Comparison of ENCODE assay signal across 9 mouse cellular contexts in genomic region chrX:6399626-6400397, GRCm38 (mm10). TPM values are rescaled to one million over a fixed set of nuclear protein-coding genes. Genes with fewer than 3 reads are reported as not detected.
DNase-seq lines count a peak whose midpoint lies in the region; ATAC-seq and TF ChIP-seq lines count a peak whose summit lies in the region.
"Had no signal": no experiment of that assay in that cellular context is flagged by ENCODE, and none has a peak within 500 bp of the region (broad histone marks: within the 10 kb centered on the region; RNA-seq: fewer than 3 reads in every experiment).

Gene Shroom4, plus strand, starts transcription at chrX:6399854.

- H3K27ac ChIP-seq in embryonic fibroblast, embryonic 13.5 days (ENCODE audit: insufficient read depth, low read length), result peak within 1 kb of the TSS; percentile 68
- peak within 1 kb of the TSS; percentile 81 for H3K27ac ChIP-seq in heart, embryonic 12.5 days (ENCODE audit: poor library complexity, severe bottlenecking)
- peak within 1 kb of the TSS; percentile 88 for H3K27ac ChIP-seq in kidney, embryonic 15.5 days
- H3K27ac ChIP-seq in midbrain, postnatal 0 days (ENCODE audit: low read depth, low read length), result peak within 1 kb of the TSS; percentile 26; the same call in 1 of the 2 replicates

- peak within 1 kb of the TSS; percentile 57 for H3K4me3 ChIP-seq in embryonic fibroblast, embryonic 13.5 days (ENCODE audit: insufficient read depth, low read length)
- peak within 1 kb of the TSS; percentile 80 for H3K4me3 ChIP-seq in heart, embryonic 12.5 days
- H3K4me3 ChIP-seq in kidney, embryonic 15.5 days (replicated peaks), result peak within 1 kb of the TSS; percentile 63
- peak within 1 kb of the TSS; percentile 61 for H3K4me3 ChIP-seq in midbrain, postnatal 0 days (ENCODE audit: low read depth, low read length)

- peaks cover 2% of the 10 kb centered on the region; the same call in 1 of the 2 replicates for H3K4me1 ChIP-seq in embryonic fibroblast, embryonic 13.5 days (ENCODE audit: control insufficient read depth, insufficient read depth, low read length)
- H3K4me1 ChIP-seq in heart, embryonic 12.5 days (replicated peaks), result 0 out of 2 replicates have a peak, but pooled peaks cover 9% of the 10 kb centered on the region
- H3K4me1 ChIP-seq in kidney, embryonic 15.5 days, result 0 out of 2 replicates have a peak, but pooled peaks cover 6% of the 10 kb centered on the region
- H3K4me1 ChIP-seq in midbrain, postnatal 0 days (ENCODE audit: insufficient read depth, low read length), result no peaks in the 10 kb centered on the region

- ATAC-seq in heart, embryonic 12.5 days (ENCODE audit: insufficient number of reproducible peaks, low FRiP score), result peak; percentile 90
- peak; percentile 97 for ATAC-seq in kidney, embryonic 15.5 days (replicated peaks; ENCODE audit: low FRiP score)
- peak; percentile 90 for ATAC-seq in midbrain, postnatal 0 days (ENCODE audit: low FRiP score)

- DNase-seq in 3134 (ENCODE audit: extremely low read depth, insufficient read length, low spot score) (peak; percentile 92), liver (peak; percentile 66)
- DNase-seq in brain, adult 2 months (ENCODE audit: low read depth, low spot score), result peak; percentile 81
- DNase-seq in midbrain, postnatal 0 days (ENCODE audit: low spot score), result peak; percentile 72
- peak; percentile 81 for DNase-seq in testis, postnatal 14 days (ENCODE audit: low spot score)

- H3K36me3 ChIP-seq in heart, embryonic 12.5 days, result no peaks in the 10 kb centered on the region
- H3K36me3 ChIP-seq in kidney, embryonic 15.5 days, result no peaks in the 10 kb centered on the region
- no peaks in the 10 kb centered on the region for H3K36me3 ChIP-seq in midbrain, postnatal 0 days (ENCODE audit: insufficient read depth, low read length)

- H3K9me3 ChIP-seq in heart, embryonic 12.5 days (replicated peaks), result no peaks in the 10 kb centered on the region
- H3K9me3 ChIP-seq in kidney, embryonic 15.5 days (replicated peaks), result no peaks in the 10 kb centered on the region
- H3K9me3 ChIP-seq in midbrain, postnatal 0 days (ENCODE audit: low read length), result no peaks in the 10 kb centered on the region

- H3K4me2 ChIP-seq in heart, embryonic 12.5 days, result peak within 1 kb of the TSS; percentile 72
- H3K4me2 ChIP-seq in kidney, embryonic 15.5 days, result peak within 1 kb of the TSS; percentile 58
- H3K4me2 ChIP-seq in midbrain, postnatal 0 days (ENCODE audit: low read depth, low read length, poor library complexity, severe bottlenecking), result peak within 1 kb of the TSS; percentile 70

- H3K27me3 ChIP-seq in heart, embryonic 12.5 days (replicated peaks), result peaks cover 3% of the 10 kb centered on the region; the same call in 1 of the 2 replicates
- H3K27me3 ChIP-seq in kidney, embryonic 15.5 days, result no peaks in the 10 kb centered on the region
- no peaks in the 10 kb centered on the region for H3K27me3 ChIP-seq in midbrain, postnatal 0 days (ENCODE audit: insufficient read depth, low read length)

- H3K9ac ChIP-seq in heart, embryonic 12.5 days, result peak within 1 kb of the TSS; percentile 86
- H3K9ac ChIP-seq in kidney, embryonic 15.5 days, result peak within 1 kb of the TSS; percentile 59
- H3K9ac ChIP-seq in midbrain, postnatal 0 days (replicated peaks; ENCODE audit: low read length, poor library complexity, severe bottlenecking), result peak within 1 kb of the TSS; percentile 50

- WGBS in heart, embryonic 12.5 days, result 9% methylated on average over 53 of the region's 55 CpGs
- 12% methylated on average over 55 of the region's 55 CpGs for WGBS in kidney, embryonic 15.5 days
- WGBS in midbrain, postnatal 0 days, result 16% methylated on average over 47 of the region's 55 CpGs

- peak; percentile 78 for TF ChIP-seq POLR2A in embryonic fibroblast, embryonic 13.5 days (IDR thresholded peaks at IDR 0.05; ENCODE audit: low read depth, low read length)

- no peak for TF ChIP-seq CTCF in embryonic fibroblast, embryonic 13.5 days (IDR thresholded peaks at IDR 0.05; ENCODE audit: borderline replicate concordance, insufficient read depth, low read length)
- no peak for TF ChIP-seq CTCF in midbrain, postnatal 0 days (IDR thresholded peaks at IDR 0.05)

RNA-seq across cellular contexts. Expression of gene Shroom4, which starts in this region (rescaled TPM):
- 21.9 and 26.5 TPM in 2 replicates for polyA plus RNA-seq in embryonic fibroblast, embryonic 13.5 days (2011; ENCODE audit: insufficient read length, low read depth, missing spikeins)
- 6.0 and 6.7 TPM in 2 replicates for polyA plus RNA-seq in heart, embryonic 12.5 days (2016; fragmentation: Nextera tagmentation; extraction: Ambion mirVana)
- polyA plus RNA-seq in kidney, embryonic 15.5 days (2015; fragmentation: Nextera tagmentation; extraction: Ambion mirVana), result 6.8 and 7.2 TPM in 2 replicates
- total RNA-seq in midbrain, postnatal 0 days (2014; rRNA removed), result 7.0 and 8.4 TPM in 2 replicates
- polyA plus RNA-seq in midbrain, postnatal 0 days (2015; fragmentation: Nextera tagmentation; extraction: Ambion mirVana), result 0.42 and 0.68 TPM in 2 replicates
- total RNA-seq: MEL had no signal

Comparison
In these comparisons a context has a peak if more than half of its experiments do, and no peak if none do; other contexts are left out.
1. Peak in every context shown above with its lines: DNase-seq, ATAC-seq, H3K4me3 ChIP-seq and H3K27ac ChIP-seq.
2. H3K27ac ChIP-seq: peak in every context shown above with its lines; median percentile 88 in kidney, embryonic 15.5 days; 81 in heart, embryonic 12.5 days; 68 in embryonic fibroblast, embryonic 13.5 days; 26 in midbrain, postnatal 0 days.